Mouse (Mus musculus): ENCODE data around the gene Lrrc2. TPM values are rescaled to one million over a fixed set of nuclear protein-coding genes. Genes with fewer than 3 reads are reported as not detected.

The Lrrc2 gene
- polyA plus RNA-seq (2016; fragmentation: Nextera tagmentation; extraction: Ambion mirVana): 1.3 and 1.5 TPM in 2 replicates

DNA sequence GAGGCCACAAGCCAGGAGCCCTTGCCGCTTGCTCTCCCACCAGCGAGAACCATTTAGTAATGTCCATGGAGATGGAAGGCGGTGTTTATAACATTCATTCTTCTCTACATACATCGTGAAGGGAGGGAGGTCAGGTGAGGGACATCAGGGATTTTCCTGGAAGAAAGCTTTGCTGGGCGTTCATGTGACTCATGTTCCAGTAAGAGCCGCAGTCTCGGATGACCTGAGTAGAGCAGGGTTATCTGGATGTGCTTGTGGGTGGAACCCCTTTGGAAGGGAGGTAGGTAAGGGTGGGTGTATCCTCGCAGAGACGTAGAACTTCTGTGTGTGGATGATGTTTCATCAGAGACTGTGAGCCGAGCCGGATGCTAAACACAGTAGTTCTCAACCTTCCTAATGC lies at the start of gene Lrrc2:
TSS of gene Lrrc2 (plus strand) at position 149 of the 400 bp plus-strand sequence.
- Histone ChIP-seq H3K27me3 (replicated peaks) (peaks cover 8% of the 10 kb centered on the region; the same call in 1 of the 2 replicates), H3K4me2 (no peak within 1 kb of the TSS), H3K4me3 (no peak within 1 kb of the TSS), H3K27ac (ENCODE audit: poor library complexity, severe bottlenecking) (no peak within 1 kb of the TSS), H3K4me1 (replicated peaks) (peaks cover 32% of the 10 kb centered on the region), H3K9me3 (replicated peaks) (no peaks in the 10 kb centered on the region), H3K9ac (no peak within 1 kb of the TSS), H3K36me3 (no peaks in the 10 kb centered on the region)
- 58% methylated on average over 11 of the region's 11 CpGs for WGBS
- no peak for ATAC-seq (ENCODE audit: insufficient number of reproducible peaks, low FRiP score)

DNA sequence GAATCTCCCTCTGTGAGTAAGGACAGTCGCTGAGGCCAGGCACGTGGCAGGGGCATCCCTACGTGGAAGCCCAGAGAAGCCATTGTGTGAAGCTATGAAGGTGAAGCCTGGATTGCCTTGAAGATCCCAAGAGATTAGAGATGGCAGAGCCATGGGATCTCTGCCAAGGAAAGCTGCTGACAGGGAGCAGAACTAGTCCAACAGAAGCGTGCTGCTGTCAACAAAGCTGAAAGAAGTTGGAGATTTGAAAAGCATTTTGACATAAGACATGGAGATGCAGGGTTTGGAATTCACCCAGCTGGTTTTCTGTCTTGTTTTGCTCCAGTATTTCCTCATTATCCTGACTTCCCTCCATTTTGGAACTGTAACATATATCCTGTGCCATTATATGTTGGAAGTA lies 49.1 kb upstream of the Lrrc2 start:
- H3K4me1 ChIP-seq (replicated peaks): peaks cover 4% of the 10 kb centered on the region; the same call in 1 of the 2 replicates
- H3K27ac ChIP-seq (ENCODE audit: poor library complexity, severe bottlenecking): no peak overlapping the region
- 59% methylated on average over 4 of the region's 4 CpGs for WGBS
- no peak overlapping the region for H3K4me2 ChIP-seq
- no peaks in the 10 kb centered on the region for H3K36me3 ChIP-seq
- ATAC-seq (ENCODE audit: insufficient number of reproducible peaks, low FRiP score): no peak
- H3K9me3 ChIP-seq (replicated peaks): peaks cover 2% of the 10 kb centered on the region; the same call in 1 of the 2 replicates
- no peak overlapping the region for H3K4me3 ChIP-seq
- no peak overlapping the region for H3K9ac ChIP-seq
- peaks cover 9% of the 10 kb centered on the region for H3K27me3 ChIP-seq (replicated peaks)

- H3K36me3 ChIP-seq: no peaks in the 10 kb centered on the region
- peaks cover 4% of the 10 kb centered on the region; the same call in 1 of the 2 replicates for H3K9me3 ChIP-seq (replicated peaks)
- no peak for ATAC-seq (ENCODE audit: insufficient number of reproducible peaks, low FRiP score)
- no peak overlapping the region for H3K4me2 ChIP-seq
- H3K27ac ChIP-seq (ENCODE audit: poor library complexity, severe bottlenecking): no peak overlapping the region
- H3K4me3 ChIP-seq: no peak overlapping the region
- WGBS: 87% methylated on average over 11 of the region's 11 CpGs
- no peaks in the 10 kb centered on the region for H3K27me3 ChIP-seq (replicated peaks)
- H3K4me1 ChIP-seq (replicated peaks): no peaks in the 10 kb centered on the region
- no peak overlapping the region for H3K9ac ChIP-seq
Observed at GRCm38 (mm10) chr9:110907201-110907837, 44.0 kb upstream of the Lrrc2 start.

DNA sequence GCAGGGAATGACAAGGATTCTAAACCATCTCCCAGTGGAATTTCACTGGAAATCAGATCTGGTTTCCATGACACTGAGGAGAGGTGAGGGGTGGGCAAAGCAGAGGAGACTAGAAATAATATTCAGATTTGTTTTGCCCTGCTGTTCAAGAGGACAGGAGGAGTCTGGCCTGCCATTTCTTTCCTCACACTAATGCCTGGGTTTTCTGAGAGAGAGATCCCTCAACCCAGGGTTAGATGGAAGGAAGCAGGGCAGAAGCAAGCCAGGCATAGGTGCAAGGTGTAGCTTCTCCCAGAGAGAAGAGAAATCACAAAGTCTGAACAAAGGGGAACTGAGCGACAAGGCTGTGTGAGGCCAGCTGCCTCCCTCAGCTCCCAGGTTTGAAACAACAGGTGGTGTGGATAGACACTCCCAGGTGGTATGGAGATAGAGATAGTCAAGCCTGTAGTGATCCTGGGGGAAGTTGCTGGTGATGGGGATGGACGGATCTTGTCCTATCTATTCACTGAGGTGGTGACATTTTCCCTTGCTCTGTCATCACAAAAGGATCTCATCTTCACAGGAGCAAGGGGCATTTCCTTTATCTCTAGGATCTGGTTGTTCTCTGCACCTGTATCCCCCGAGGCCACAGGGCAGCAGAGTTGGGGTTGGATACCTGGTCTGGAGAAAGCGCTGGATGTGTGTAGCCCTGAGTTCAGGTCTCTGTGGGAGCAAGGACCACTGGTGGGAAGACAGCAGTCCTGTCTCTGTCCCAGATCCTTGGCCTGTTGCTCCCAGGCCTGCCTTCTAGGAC lies 43.3 kb upstream of the Lrrc2 start:
- Histone ChIP-seq H3K9ac (no peak overlapping the region), H3K27ac (ENCODE audit: poor library complexity, severe bottlenecking) (no peak overlapping the region), H3K4me3 (no peak overlapping the region), H3K36me3 (no peaks in the 10 kb centered on the region), H3K4me2 (no peak overlapping the region), H3K27me3 (replicated peaks) (no peaks in the 10 kb centered on the region), H3K4me1 (replicated peaks) (no peaks in the 10 kb centered on the region), H3K9me3 (replicated peaks) (peaks cover 4% of the 10 kb centered on the region; the same call in 1 of the 2 replicates)
- ATAC-seq (ENCODE audit: insufficient number of reproducible peaks, low FRiP score): no peak
- 74% methylated on average over 4 of the region's 4 CpGs for WGBS

GRCm38 (mm10) chr9:110908631-110909016 lies 42.7 kb upstream of the Lrrc2 start:
- H3K9me3 ChIP-seq (replicated peaks): peaks cover 4% of the 10 kb centered on the region; the same call in 1 of the 2 replicates
- H3K27me3 ChIP-seq (replicated peaks): no peaks in the 10 kb centered on the region
- no peak overlapping the region for H3K9ac ChIP-seq
- H3K27ac ChIP-seq (ENCODE audit: poor library complexity, severe bottlenecking): no peak overlapping the region
- no peak overlapping the region for H3K4me3 ChIP-seq
- H3K4me2 ChIP-seq: no peak overlapping the region
- H3K4me1 ChIP-seq (replicated peaks): no peaks in the 10 kb centered on the region
- H3K36me3 ChIP-seq: no peaks in the 10 kb centered on the region
- ATAC-seq (ENCODE audit: insufficient number of reproducible peaks, low FRiP score): no peak
- WGBS: 76% methylated on average over 3 of the region's 3 CpGs

GRCm38 (mm10) chr9:110909371-110909967 lies 41.9 kb upstream of the Lrrc2 start:
- Histone ChIP-seq H3K9me3 (replicated peaks) (peaks cover 4% of the 10 kb centered on the region; the same call in 1 of the 2 replicates), H3K9ac (no peak overlapping the region), H3K36me3 (no peaks in the 10 kb centered on the region), H3K4me1 (replicated peaks) (no peaks in the 10 kb centered on the region), H3K27me3 (replicated peaks) (no peaks in the 10 kb centered on the region), H3K27ac (ENCODE audit: poor library complexity, severe bottlenecking) (no peak overlapping the region), H3K4me3 (no peak overlapping the region), H3K4me2 (no peak overlapping the region)
- ATAC-seq (ENCODE audit: insufficient number of reproducible peaks, low FRiP score): no peak
- WGBS: 67% methylated on average over 6 of the region's 6 CpGs

- Histone ChIP-seq H3K27me3 (replicated peaks) (no peaks in the 10 kb centered on the region), H3K9me3 (replicated peaks) (no peaks in the 10 kb centered on the region), H3K4me2 (peak overlapping the region; percentile 26), H3K9ac (no peak overlapping the region), H3K4me1 (replicated peaks) (no peaks in the 10 kb centered on the region), H3K4me3 (no peak overlapping the region), H3K27ac (ENCODE audit: poor library complexity, severe bottlenecking) (no peak overlapping the region), H3K36me3 (no peaks in the 10 kb centered on the region)
- no peak for ATAC-seq (ENCODE audit: insufficient number of reproducible peaks, low FRiP score)
- WGBS: 44% methylated on average over 21 of the region's 21 CpGs
Observed at GRCm38 (mm10) chr9:110914631-110915236, 36.6 kb upstream of the Lrrc2 start.

- no peak overlapping the region for H3K4me2 ChIP-seq
- WGBS: 44% methylated on average over 8 of the region's 8 CpGs
- no peaks in the 10 kb centered on the region for H3K27me3 ChIP-seq (replicated peaks)
- no peaks in the 10 kb centered on the region for H3K9me3 ChIP-seq (replicated peaks)
- no peaks in the 10 kb centered on the region for H3K4me1 ChIP-seq (replicated peaks)
- no peak overlapping the region for H3K9ac ChIP-seq
- ATAC-seq (ENCODE audit: insufficient number of reproducible peaks, low FRiP score): no peak
- H3K27ac ChIP-seq (ENCODE audit: poor library complexity, severe bottlenecking): no peak overlapping the region
- no peaks in the 10 kb centered on the region for H3K36me3 ChIP-seq
- no peak overlapping the region for H3K4me3 ChIP-seq
Observed at GRCm38 (mm10) chr9:110915466-110915865, 35.9 kb upstream of the Lrrc2 start.

- ATAC-seq (ENCODE audit: insufficient number of reproducible peaks, low FRiP score): no peak
- H3K27me3 ChIP-seq (replicated peaks): 0 out of 2 replicates have a peak, but pooled peaks cover 3% of the 10 kb centered on the region
- no peaks in the 10 kb centered on the region for H3K36me3 ChIP-seq
- H3K4me2 ChIP-seq: no peak within 1 kb of the TSS
- 73% methylated on average over 7 of the region's 7 CpGs for WGBS
- H3K9me3 ChIP-seq (replicated peaks): no peaks in the 10 kb centered on the region
- H3K27ac ChIP-seq (ENCODE audit: poor library complexity, severe bottlenecking): no peak within 1 kb of the TSS
- H3K4me3 ChIP-seq: no peak within 1 kb of the TSS
- no peaks in the 10 kb centered on the region for H3K4me1 ChIP-seq (replicated peaks)
- no peak within 1 kb of the TSS for H3K9ac ChIP-seq
Observed at GRCm38 (mm10) chr9:110916786-110917185, 34.6 kb upstream of the Lrrc2 start, which contains the start of gene Fam240a. TSS of gene Fam240a (minus strand) at chr9:110916861.

DNA sequence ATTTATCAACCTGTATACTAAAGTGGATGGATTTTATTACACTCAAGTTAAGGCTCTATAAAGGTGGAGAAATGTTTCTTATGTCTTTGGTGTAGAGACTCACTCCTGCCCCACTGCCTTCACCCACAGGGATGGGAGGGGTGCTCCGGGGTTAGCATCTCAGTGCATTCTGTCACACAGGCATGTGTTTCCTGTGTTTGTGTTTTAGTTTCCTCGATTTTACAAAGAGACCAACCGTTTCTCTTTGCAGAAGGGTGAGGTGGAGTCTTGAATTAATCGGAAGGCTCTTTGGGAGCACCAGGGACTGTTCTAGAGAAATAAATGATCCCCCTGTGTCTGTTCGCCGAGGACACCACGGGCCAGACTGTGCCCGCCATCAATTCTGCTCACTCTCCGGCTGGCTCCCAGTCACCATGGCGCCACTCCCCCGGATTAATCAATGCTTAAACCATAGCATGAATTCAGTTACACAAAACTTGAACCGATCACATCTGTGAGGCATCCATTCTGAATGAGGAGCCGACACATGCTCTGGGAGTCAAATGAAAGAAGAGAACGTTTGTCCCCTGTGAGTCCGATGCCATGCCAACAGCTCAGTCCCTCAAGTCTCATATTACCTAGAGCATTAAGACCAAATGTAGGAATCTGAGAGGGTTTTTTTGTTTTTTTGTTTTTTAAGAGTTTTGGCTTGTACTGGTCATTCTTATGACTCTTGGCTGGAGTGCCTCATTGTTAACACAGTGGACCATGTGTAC lies 30.5 kb upstream of the Lrrc2 start:
- Histone ChIP-seq H3K9ac (no peak overlapping the region), H3K27ac (ENCODE audit: poor library complexity, severe bottlenecking) (no peak overlapping the region), H3K4me3 (no peak overlapping the region), H3K4me1 (replicated peaks) (no peaks in the 10 kb centered on the region), H3K4me2 (no peak overlapping the region), H3K9me3 (replicated peaks) (no peaks in the 10 kb centered on the region), H3K27me3 (replicated peaks) (0 out of 2 replicates have a peak, but pooled peaks cover 6% of the 10 kb centered on the region), H3K36me3 (no peaks in the 10 kb centered on the region)
- 69% methylated on average over 15 of the region's 15 CpGs for WGBS
- ATAC-seq (ENCODE audit: insufficient number of reproducible peaks, low FRiP score): no peak
